Mouse (Mus musculus): ENCODE results near the gene Bmp15. TPM values are rescaled to one million over a fixed set of nuclear protein-coding genes. Genes with fewer than 3 reads are reported as not detected.

Gene Bmp15
- polyA plus RNA-seq (2011; ENCODE audit: insufficient read length, low read depth, missing spikeins): 0.18 TPM in 1 of 2 replicates, not detected in the other

GRCm38 (mm10) chrX:6320621-6321020 lies at the start of gene Bmp15:
Gene Bmp15 (minus strand): TSS chrX:6320721.
- H3K4me1 ChIP-seq (ENCODE audit: control insufficient read depth, insufficient read depth, low read length): no peaks in the 10 kb centered on the region
- no peak for TF ChIP-seq CTCF (IDR thresholded peaks at IDR 0.05; ENCODE audit: borderline replicate concordance, insufficient read depth, low read length)
- TF ChIP-seq POLR2A (IDR thresholded peaks at IDR 0.05; ENCODE audit: low read depth, low read length): no peak
- H3K4me3 ChIP-seq (ENCODE audit: insufficient read depth, low read length): no peak within 1 kb of the TSS
- H3K27ac ChIP-seq (ENCODE audit: insufficient read depth, low read length): no peak within 1 kb of the TSS

- no peak overlapping the region for H3K27ac ChIP-seq (ENCODE audit: insufficient read depth, low read length)
- no peaks in the 10 kb centered on the region for H3K4me1 ChIP-seq (ENCODE audit: control insufficient read depth, insufficient read depth, low read length)
- H3K4me3 ChIP-seq (ENCODE audit: insufficient read depth, low read length): no peak overlapping the region
- TF ChIP-seq CTCF (IDR thresholded peaks at IDR 0.05; ENCODE audit: borderline replicate concordance, insufficient read depth, low read length): no peak
- no peak for TF ChIP-seq POLR2A (IDR thresholded peaks at IDR 0.05; ENCODE audit: low read depth, low read length)
These were observed 48.3 kb upstream of the Bmp15 start for GRCm38 (mm10) chrX:6368822-6369221.

- no peaks in the 10 kb centered on the region for H3K4me1 ChIP-seq (ENCODE audit: control insufficient read depth, insufficient read depth, low read length)
These were observed 37.1 kb upstream of the Bmp15 start for GRCm38 (mm10) chrX:6357503-6358114.

GRCm38 (mm10) chrX:6356876-6357275 lies 36.4 kb upstream of the Bmp15 start:
- Histone ChIP-seq H3K4me1 (ENCODE audit: control insufficient read depth, insufficient read depth, low read length) (no peaks in the 10 kb centered on the region), H3K4me3 (ENCODE audit: insufficient read depth, low read length) (no peak overlapping the region), H3K27ac (ENCODE audit: insufficient read depth, low read length) (no peak overlapping the region)
- TF ChIP-seq CTCF (IDR thresholded peaks at IDR 0.05; ENCODE audit: borderline replicate concordance, insufficient read depth, low read length): no peak

More at GRCm38 (mm10) chrX:6357503-6358114, 37.1 kb upstream of the Bmp15 start:
- Histone ChIP-seq H3K27ac (ENCODE audit: insufficient read depth, low read length) (no peak overlapping the region), H3K4me3 (ENCODE audit: insufficient read depth, low read length) (no peak overlapping the region)
- TF ChIP-seq POLR2A (IDR thresholded peaks at IDR 0.05; ENCODE audit: low read depth, low read length): no peak
- TF ChIP-seq CTCF (IDR thresholded peaks at IDR 0.05; ENCODE audit: borderline replicate concordance, insufficient read depth, low read length): no peak

- no peak for TF ChIP-seq POLR2A (IDR thresholded peaks at IDR 0.05; ENCODE audit: low read depth, low read length)
- TF ChIP-seq CTCF (IDR thresholded peaks at IDR 0.05; ENCODE audit: borderline replicate concordance, insufficient read depth, low read length): no peak
- Histone ChIP-seq H3K4me1 (ENCODE audit: control insufficient read depth, insufficient read depth, low read length) (no peaks in the 10 kb centered on the region), H3K4me3 (ENCODE audit: insufficient read depth, low read length) (no peak overlapping the region), H3K27ac (ENCODE audit: insufficient read depth, low read length) (no peak overlapping the region)
These were observed 24.9 kb upstream of the Bmp15 start for GRCm38 (mm10) chrX:6345273-6345959.

GRCm38 (mm10) chrX:6324056-6324455 lies 3.5 kb upstream of the Bmp15 start:
- TF ChIP-seq CTCF (IDR thresholded peaks at IDR 0.05; ENCODE audit: borderline replicate concordance, insufficient read depth, low read length): no peak
- no peak for TF ChIP-seq POLR2A (IDR thresholded peaks at IDR 0.05; ENCODE audit: low read depth, low read length)
- Histone ChIP-seq H3K4me1 (ENCODE audit: control insufficient read depth, insufficient read depth, low read length) (no peaks in the 10 kb centered on the region), H3K4me3 (ENCODE audit: insufficient read depth, low read length) (no peak overlapping the region), H3K27ac (ENCODE audit: insufficient read depth, low read length) (no peak overlapping the region)

GRCm38 (mm10) chrX:6317747-6318146 lies 2.8 kb downstream of the Bmp15 start:
- TF ChIP-seq POLR2A (IDR thresholded peaks at IDR 0.05; ENCODE audit: low read depth, low read length): no peak
- TF ChIP-seq CTCF (IDR thresholded peaks at IDR 0.05; ENCODE audit: borderline replicate concordance, insufficient read depth, low read length): no peak

More at GRCm38 (mm10) chrX:6317747-6318146, 2.8 kb downstream of the Bmp15 start:
- no peak overlapping the region for H3K4me3 ChIP-seq (ENCODE audit: insufficient read depth, low read length)
- H3K27ac ChIP-seq (ENCODE audit: insufficient read depth, low read length): no peak overlapping the region
- H3K4me1 ChIP-seq (ENCODE audit: control insufficient read depth, insufficient read depth, low read length): no peaks in the 10 kb centered on the region

Other genes with a start within 250 kb of the Bmp15 start
- gene AU022751, start 237.3 kb downstream of the Bmp15 start, polyA plus RNA-seq (2011; ENCODE audit: insufficient read length, low read depth, missing spikeins): not detected in 2 replicates
- gene Nudt10, start 147.7 kb downstream of the Bmp15 start, polyA plus RNA-seq (2011; ENCODE audit: insufficient read length, low read depth, missing spikeins): not detected in 2 replicates
- 21.9 and 26.5 TPM in 2 replicates for gene Shroom4, start 79.1 kb upstream of the Bmp15 start, polyA plus RNA-seq (2011; ENCODE audit: insufficient read length, low read depth, missing spikeins)

Data from embryonic fibroblast, embryonic 13.5 days (primary cell).